Mouse (Mus musculus): ENCODE measurements at regions not wholly inside any gene's neighbourhood (a gene's known extent, or its start where the extent isn't known, plus 50 kb on each side); places are given as distances from the start of the nearest gene placed in this dataset.

GRCm38 (mm10) chrX:11716773-11717172 is 389.2 kb downstream of the H2al1j start:
- TF ChIP-seq CTCF (IDR thresholded peaks at IDR 0.05; ENCODE audit: extremely low read depth, insufficient read length, insufficient replicate concordance, low read depth, low read length) (no peak), POLR2A (IDR thresholded peaks at IDR 0.05; ENCODE audit: low read depth, low read length) (no peak)
